22 mouse cellular contexts compared by ENCODE assay signal in genomic region chr3:125510102-125510501, GRCm38 (mm10).
DNase-seq lines count a peak whose midpoint lies in the region; ATAC-seq lines count a peak whose summit lies in the region.
"Had no signal": no experiment of that assay in that cellular context is flagged by ENCODE, and none has a peak within 500 bp of the region (broad histone marks: within the 10 kb centered on the region; RNA-seq: fewer than 3 reads in every experiment).

No protein-coding gene starts in this region.

- intact Hi-C loops in heart, postnatal 10 days (cut with DNase I): no loop called here
- intact Hi-C loops in heart, postnatal 36 days (cut with DNase I): no loop called here

- no peaks in the 10 kb centered on the region for H3K9me3 ChIP-seq in heart, embryonic 10.5 days
- no peaks in the 10 kb centered on the region for H3K9me3 ChIP-seq in heart, embryonic 12.5 days (replicated peaks)
- no peaks in the 10 kb centered on the region for H3K9me3 ChIP-seq in heart, embryonic 11.5 days (replicated peaks; ENCODE audit: control insufficient read depth, low read length)
- H3K9me3 ChIP-seq in heart, embryonic 13.5 days: no peaks in the 10 kb centered on the region
- no peaks in the 10 kb centered on the region for H3K9me3 ChIP-seq in heart, embryonic 16.5 days (replicated peaks; ENCODE audit: control insufficient read depth, low read length)
- H3K9me3 ChIP-seq: G1E had no signal

- no peaks in the 10 kb centered on the region for H3K36me3 ChIP-seq in heart, embryonic 10.5 days
- H3K36me3 ChIP-seq in heart, embryonic 12.5 days: no peaks in the 10 kb centered on the region
- H3K36me3 ChIP-seq in heart, embryonic 11.5 days (ENCODE audit: control insufficient read depth, insufficient read depth, low read length): no peaks in the 10 kb centered on the region
- H3K36me3 ChIP-seq in heart, embryonic 13.5 days: no peaks in the 10 kb centered on the region
- H3K36me3 ChIP-seq in heart, embryonic 16.5 days (ENCODE audit: control insufficient read depth, insufficient read depth): no peaks in the 10 kb centered on the region
- H3K36me3 ChIP-seq: G1E had no signal

- no peak overlapping the region for H3K9ac ChIP-seq in heart, embryonic 12.5 days
- H3K9ac ChIP-seq in heart, embryonic 11.5 days (ENCODE audit: low read depth, low read length): no peak overlapping the region
- no peak overlapping the region for H3K9ac ChIP-seq in heart, embryonic 13.5 days
- no peak overlapping the region for H3K9ac ChIP-seq in heart, embryonic 16.5 days (ENCODE audit: low read length)

- no peaks in the 10 kb centered on the region for H3K27me3 ChIP-seq in heart, embryonic 10.5 days (ENCODE audit: insufficient read depth, poor library complexity, severe bottlenecking)
- H3K27me3 ChIP-seq in heart, embryonic 12.5 days (replicated peaks): no peaks in the 10 kb centered on the region
- no peaks in the 10 kb centered on the region for H3K27me3 ChIP-seq in heart, embryonic 11.5 days (ENCODE audit: control insufficient read depth, insufficient read depth, low read length)
- H3K27me3 ChIP-seq in heart, embryonic 13.5 days (replicated peaks): no peaks in the 10 kb centered on the region
- H3K27me3 ChIP-seq in heart, embryonic 16.5 days (ENCODE audit: control insufficient read depth, insufficient read depth, low read length): no peaks in the 10 kb centered on the region
- H3K27me3 ChIP-seq: CH12.LX, Patski had no signal

- peak; percentile 74 for DNase-seq in heart, embryonic 10.5 days (ENCODE audit: low spot score)
- no peak for DNase-seq in heart, postnatal 10 days
- no peak for DNase-seq in heart, adult 18-20 months
- DNase-seq in heart, postnatal 36 days: no peak
- DNase-seq: adrenal gland, adult 2 months; adrenal gland, adult 8-10 months; adrenal gland, postnatal 10 days; adrenal gland, postnatal 14 days; adrenal gland, postnatal 25 days; adrenal gland, postnatal 36 days; B cell, adult 2 months; cerebellum, adult 11 months; cerebellum, adult 11-12 months had no signal

- WGBS in heart, embryonic 10.5 days: 43% methylated on average over 5 of the region's 5 CpGs
- 32% methylated on average over 5 of the region's 5 CpGs for WGBS in heart, embryonic 12.5 days
- WGBS in heart, embryonic 11.5 days (ENCODE audit: insufficient replicate concordance): 40% methylated on average over 5 of the region's 5 CpGs
- WGBS in heart, embryonic 13.5 days: 34% methylated on average over 5 of the region's 5 CpGs
- WGBS in heart, embryonic 16.5 days: 32% methylated on average over 5 of the region's 5 CpGs

- 0 out of 2 replicates have a peak, but pooled peaks have one; percentile 39 for ATAC-seq in heart, embryonic 12.5 days (ENCODE audit: insufficient number of reproducible peaks, low FRiP score)
- ATAC-seq in heart, embryonic 11.5 days (replicated peaks; ENCODE audit: insufficient number of reproducible peaks, low FRiP score, low TSS enrichment): no peak
- peak; percentile 51 for ATAC-seq in heart, embryonic 13.5 days (ENCODE audit: extremely low read depth, insufficient number of reproducible peaks, low FRiP score, low TSS enrichment)
- ATAC-seq in heart, embryonic 16.5 days (replicated peaks; ENCODE audit: extremely low read depth, insufficient read depth, low FRiP score): peak; percentile 37; the same call in 1 of the 2 replicates
- ATAC-seq: activated CD4-positive, CD25-positive, alpha-beta regulatory T cell, adult 4 months; CD4-positive, CD25-positive, alpha-beta regulatory T cell, adult 4 months; Patski had no signal

- no peak overlapping the region for H3K27ac ChIP-seq in heart, embryonic 10.5 days
- no peak overlapping the region for H3K27ac ChIP-seq in heart, embryonic 12.5 days (ENCODE audit: poor library complexity, severe bottlenecking)
- no peak overlapping the region for H3K27ac ChIP-seq in heart, embryonic 11.5 days (ENCODE audit: low read depth, low read length)
- no peak overlapping the region for H3K27ac ChIP-seq in heart, embryonic 13.5 days (replicated peaks)
- H3K27ac ChIP-seq in heart, embryonic 16.5 days (ENCODE audit: low read length): no peak overlapping the region

- H3K4me2 ChIP-seq in heart, embryonic 12.5 days: no peak overlapping the region
- H3K4me2 ChIP-seq in heart, embryonic 11.5 days: no peak overlapping the region
- no peak overlapping the region for H3K4me2 ChIP-seq in heart, embryonic 13.5 days
- no peak overlapping the region for H3K4me2 ChIP-seq in heart, embryonic 16.5 days (ENCODE audit: low read depth, low read length)

- no peaks in the 10 kb centered on the region for H3K4me1 ChIP-seq in heart, embryonic 10.5 days
- peaks cover 3% of the 10 kb centered on the region; the same call in 1 of the 2 replicates for H3K4me1 ChIP-seq in heart, embryonic 12.5 days (replicated peaks)
- no peaks in the 10 kb centered on the region for H3K4me1 ChIP-seq in heart, embryonic 11.5 days (ENCODE audit: control insufficient read depth, insufficient read depth, low read length)
- peaks cover 14% of the 10 kb centered on the region for H3K4me1 ChIP-seq in heart, embryonic 13.5 days
- H3K4me1 ChIP-seq in heart, embryonic 16.5 days (ENCODE audit: control insufficient read depth, insufficient read depth, low read length): no peaks in the 10 kb centered on the region

- no peak overlapping the region for H3K4me3 ChIP-seq in heart, embryonic 10.5 days
- H3K4me3 ChIP-seq in heart, embryonic 12.5 days: no peak overlapping the region
- no peak overlapping the region for H3K4me3 ChIP-seq in heart, embryonic 11.5 days (ENCODE audit: low read depth, low read length)
- no peak overlapping the region for H3K4me3 ChIP-seq in heart, embryonic 13.5 days
- no peak overlapping the region for H3K4me3 ChIP-seq in heart, embryonic 16.5 days (ENCODE audit: low read length)
